Mouse (Mus musculus): ENCODE results near the gene Akr1c6. TPM values are rescaled to one million over a fixed set of nuclear protein-coding genes. Genes with fewer than 3 reads are reported as not detected.
"Not testable (repeated sequence)": the region's sequence is repeated elsewhere in the genome, so short reads cannot be mapped to it uniquely, and the experiment has no call there.

The Akr1c6 gene
- not detected in 2 replicates for polyA plus RNA-seq (2016; fragmentation: Nextera tagmentation; extraction: Ambion mirVana)

- Histone ChIP-seq H3K27me3 (ENCODE audit: insufficient read depth, poor library complexity, severe bottlenecking) (no peaks in the 10 kb centered on the region), H3K4me1 (no peaks in the 10 kb centered on the region), H3K4me3 (no peak within 1 kb of the TSS), H3K27ac (no peak within 1 kb of the TSS), H3K36me3 (no peaks in the 10 kb centered on the region), H3K9me3 (no peaks in the 10 kb centered on the region)
- DNase-seq (ENCODE audit: low spot score) = no peak
These were observed at the start of gene Akr1c6 for GRCm38 (mm10) chr13:4434006-4434405. TSS of gene Akr1c6 (plus strand) at chr13:4434306.

DNA sequence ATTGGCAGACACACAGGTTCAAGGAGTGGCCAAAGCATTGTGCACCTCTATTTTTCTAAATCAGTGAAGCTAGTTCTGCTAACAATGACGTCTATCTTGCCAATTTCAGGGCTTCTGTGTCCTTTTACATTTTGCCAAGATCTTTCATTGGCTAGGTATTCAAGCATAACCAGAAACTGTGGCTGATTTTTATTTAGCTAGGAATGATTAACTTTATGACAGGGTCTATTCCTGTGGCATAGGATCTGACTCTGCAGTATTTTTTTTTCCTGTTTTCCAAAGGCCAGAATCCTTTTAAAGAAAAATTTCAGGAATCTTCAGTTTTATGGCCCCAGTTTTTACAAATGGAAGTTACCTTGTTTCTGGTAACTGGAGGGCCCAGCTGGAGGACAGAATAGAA is 49.2 kb upstream of the Akr1c6 start:
- Histone ChIP-seq H3K27me3 (ENCODE audit: insufficient read depth, poor library complexity, severe bottlenecking) (no peaks in the 10 kb centered on the region), H3K4me3 (no peak overlapping the region), H3K36me3 (no peaks in the 10 kb centered on the region), H3K27ac (no peak overlapping the region), H3K9me3 (no peaks in the 10 kb centered on the region), H3K4me1 (no peaks in the 10 kb centered on the region)
- WGBS = 68% methylated on average over 1 of the region's 1 CpGs
- no peak for DNase-seq (ENCODE audit: low spot score)

DNA sequence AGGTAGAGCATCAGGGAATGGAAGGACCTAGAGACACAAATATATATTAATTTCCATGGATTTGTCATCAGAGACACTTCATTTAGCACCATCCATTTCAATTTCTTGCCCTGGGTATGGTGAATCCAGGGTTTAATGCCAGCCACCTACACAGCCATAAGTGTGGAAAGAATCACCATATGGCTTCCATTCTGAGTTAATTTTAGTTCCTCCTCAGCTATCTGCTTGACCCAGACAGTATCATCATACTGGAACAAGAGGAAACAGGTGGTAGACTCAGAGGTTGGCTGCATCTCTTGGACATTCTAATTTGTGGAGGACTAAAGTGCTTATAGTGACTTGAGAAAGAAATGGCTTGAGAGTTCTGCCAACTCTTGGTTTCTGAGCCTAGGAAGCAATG is 48.6 kb upstream of the Akr1c6 start:
- Histone ChIP-seq H3K27ac (no peak overlapping the region), H3K4me3 (no peak overlapping the region), H3K36me3 (no peaks in the 10 kb centered on the region), H3K27me3 (ENCODE audit: insufficient read depth, poor library complexity, severe bottlenecking) (no peaks in the 10 kb centered on the region), H3K9me3 (no peaks in the 10 kb centered on the region), H3K4me1 (no peaks in the 10 kb centered on the region)
- DNase-seq (ENCODE audit: low spot score) = no peak

DNA sequence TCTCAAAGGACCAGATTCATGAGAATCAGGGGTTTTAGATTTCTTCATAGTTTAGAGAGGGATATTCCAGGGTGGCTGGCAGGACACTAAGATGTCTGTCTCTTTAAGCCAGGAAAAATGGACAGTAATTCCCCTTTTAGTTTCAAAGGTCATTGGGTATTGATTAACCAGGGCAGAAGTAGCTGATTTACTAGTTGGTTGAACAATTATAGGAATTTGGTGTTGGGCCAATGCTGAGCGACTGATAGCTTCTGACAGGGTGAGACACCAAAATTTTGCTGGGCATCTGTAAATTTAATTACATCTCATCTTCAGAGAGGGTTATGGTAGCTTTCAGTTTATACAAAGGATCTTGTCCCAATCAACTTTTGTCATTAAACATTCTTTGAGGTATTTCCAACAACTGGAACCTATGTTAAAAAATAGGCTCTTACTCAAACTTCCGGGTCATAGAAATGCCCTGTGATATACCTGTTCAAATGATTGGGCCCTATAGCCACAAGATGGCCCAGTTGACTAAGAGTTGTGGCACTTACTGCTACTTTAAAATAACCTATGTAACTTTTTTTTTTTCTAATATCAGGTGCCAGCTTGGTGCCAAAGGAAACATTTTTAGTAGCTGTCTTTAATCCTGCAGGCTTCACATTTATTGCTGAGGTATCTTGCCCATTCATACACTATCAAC is 45.2 kb upstream of the Akr1c6 start:
- 79% methylated on average over 2 of the region's 2 CpGs for WGBS

DNA sequence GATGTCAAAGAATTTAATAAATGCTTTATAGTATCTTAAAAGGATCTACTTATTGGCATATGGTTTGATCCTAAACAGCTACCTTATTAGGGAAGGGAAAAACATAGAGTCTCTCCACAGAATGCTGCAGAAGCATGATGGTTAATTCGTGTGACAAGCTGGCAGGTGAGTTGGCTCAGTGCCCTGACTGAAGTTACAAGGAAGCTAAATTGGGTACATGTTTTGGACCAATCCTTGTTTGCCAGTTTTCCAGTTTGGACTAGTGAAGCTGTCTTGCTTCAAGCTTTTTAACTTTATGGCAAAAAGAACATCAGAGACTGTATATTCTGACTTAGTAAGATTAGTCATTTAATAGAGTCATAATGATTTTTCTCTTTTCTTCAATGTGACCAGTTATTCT is 33.7 kb upstream of the Akr1c6 start:
- H3K9me3 ChIP-seq; H3K27me3 ChIP-seq (ENCODE audit: insufficient read depth, poor library complexity, severe bottlenecking); H3K27ac ChIP-seq; H3K4me1 ChIP-seq; DNase-seq (ENCODE audit: low spot score); H3K36me3 ChIP-seq; H3K4me3 ChIP-seq: not testable (repeated sequence)
- 74% methylated on average over 1 of the region's 1 CpGs for WGBS

More for the DNA sequence above, 45.2 kb upstream of the Akr1c6 start:
- no peak for DNase-seq (ENCODE audit: low spot score)
- Histone ChIP-seq H3K27ac (no peak overlapping the region), H3K27me3 (ENCODE audit: insufficient read depth, poor library complexity, severe bottlenecking) (no peaks in the 10 kb centered on the region), H3K4me1 (no peaks in the 10 kb centered on the region), H3K36me3 (no peaks in the 10 kb centered on the region), H3K9me3 (no peaks in the 10 kb centered on the region), H3K4me3 (no peak overlapping the region)

DNA sequence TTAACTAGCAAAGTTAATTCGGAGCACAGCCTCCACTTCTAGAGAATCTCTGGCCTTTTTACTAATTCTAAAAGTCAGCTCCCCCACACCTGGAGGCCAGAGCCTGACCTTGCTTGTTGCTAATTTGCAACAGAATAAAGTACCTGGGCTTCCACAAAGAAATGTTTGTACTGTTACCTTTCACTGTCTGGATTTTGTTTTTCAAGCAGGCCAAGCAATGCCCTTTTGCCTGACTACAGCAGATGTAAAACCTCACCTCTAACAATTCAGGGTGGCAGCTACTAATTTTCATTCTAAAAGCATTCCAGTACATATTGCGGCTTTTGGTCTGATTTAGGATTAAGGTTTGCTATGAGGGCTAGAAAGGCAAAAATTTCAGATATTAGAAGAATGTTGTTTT is 33.3 kb upstream of the Akr1c6 start:
- H3K36me3 ChIP-seq = no peaks in the 10 kb centered on the region
- no peaks in the 10 kb centered on the region for H3K27me3 ChIP-seq (ENCODE audit: insufficient read depth, poor library complexity, severe bottlenecking)
- no peaks in the 10 kb centered on the region for H3K4me1 ChIP-seq
- 85% methylated on average over 2 of the region's 2 CpGs for WGBS
- H3K9me3 ChIP-seq = no peaks in the 10 kb centered on the region
- H3K27ac ChIP-seq = no peak overlapping the region
- no peak for DNase-seq (ENCODE audit: low spot score)
- no peak overlapping the region for H3K4me3 ChIP-seq

GRCm38 (mm10) chr13:4402221-4402620 is 31.9 kb upstream of the Akr1c6 start:
- Histone ChIP-seq H3K9me3 (no peaks in the 10 kb centered on the region), H3K4me1 (no peaks in the 10 kb centered on the region), H3K27me3 (ENCODE audit: insufficient read depth, poor library complexity, severe bottlenecking) (no peaks in the 10 kb centered on the region), H3K36me3 (no peaks in the 10 kb centered on the region), H3K27ac (no peak overlapping the region), H3K4me3 (no peak overlapping the region)
- DNase-seq (ENCODE audit: low spot score) = no peak

DNA sequence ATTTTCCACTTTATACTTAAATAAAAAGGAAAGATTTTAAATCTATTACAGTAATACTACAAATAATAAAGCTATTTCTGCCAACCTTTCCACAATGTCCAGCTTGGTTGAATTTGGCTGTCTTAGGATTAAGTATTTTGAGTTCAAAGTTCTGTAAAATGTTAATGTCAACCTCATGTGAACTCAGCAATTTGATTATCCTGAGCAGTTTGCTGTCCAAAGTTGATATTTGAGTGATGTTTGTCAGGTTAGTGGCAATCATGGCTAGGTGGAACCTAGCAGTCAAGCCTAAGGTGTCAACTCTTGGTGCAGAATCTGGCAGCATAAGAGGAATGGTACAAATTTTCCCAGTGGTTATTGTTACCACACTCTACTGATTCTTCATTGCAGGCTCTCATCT is 29.4 kb upstream of the Akr1c6 start:
- DNase-seq (ENCODE audit: low spot score) = no peak
- H3K9me3 ChIP-seq = no peaks in the 10 kb centered on the region
- no peak overlapping the region for H3K27ac ChIP-seq
- H3K4me1 ChIP-seq = no peaks in the 10 kb centered on the region
- H3K27me3 ChIP-seq (ENCODE audit: insufficient read depth, poor library complexity, severe bottlenecking) = no peaks in the 10 kb centered on the region
- H3K4me3 ChIP-seq = no peak overlapping the region
- no peaks in the 10 kb centered on the region for H3K36me3 ChIP-seq

DNA sequence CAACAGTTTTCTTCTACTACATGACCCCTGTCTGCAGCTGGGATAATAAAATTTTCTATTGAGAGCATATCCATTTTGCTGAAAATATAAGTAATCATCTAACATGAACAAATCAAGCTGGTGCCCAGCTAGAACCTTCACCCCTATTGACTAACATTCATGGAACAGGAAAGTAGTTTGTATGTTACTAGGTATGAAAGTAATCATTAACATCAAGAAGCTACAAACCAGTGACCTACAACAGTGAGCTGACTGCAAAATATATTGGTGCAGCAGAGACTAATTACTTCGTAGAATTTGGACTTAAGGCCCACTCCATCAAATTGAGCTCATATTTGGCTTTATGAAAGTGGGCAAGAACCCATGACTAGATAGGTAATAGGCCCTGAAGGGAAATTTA is 27.3 kb upstream of the Akr1c6 start:
- Histone ChIP-seq H3K27me3 (ENCODE audit: insufficient read depth, poor library complexity, severe bottlenecking) (no peaks in the 10 kb centered on the region), H3K36me3 (no peaks in the 10 kb centered on the region), H3K4me3 (no peak overlapping the region), H3K27ac (no peak overlapping the region), H3K9me3 (no peaks in the 10 kb centered on the region), H3K4me1 (no peaks in the 10 kb centered on the region)
- DNase-seq (ENCODE audit: low spot score) = no peak
- 90% methylated on average over 1 of the region's 1 CpGs for WGBS

DNA sequence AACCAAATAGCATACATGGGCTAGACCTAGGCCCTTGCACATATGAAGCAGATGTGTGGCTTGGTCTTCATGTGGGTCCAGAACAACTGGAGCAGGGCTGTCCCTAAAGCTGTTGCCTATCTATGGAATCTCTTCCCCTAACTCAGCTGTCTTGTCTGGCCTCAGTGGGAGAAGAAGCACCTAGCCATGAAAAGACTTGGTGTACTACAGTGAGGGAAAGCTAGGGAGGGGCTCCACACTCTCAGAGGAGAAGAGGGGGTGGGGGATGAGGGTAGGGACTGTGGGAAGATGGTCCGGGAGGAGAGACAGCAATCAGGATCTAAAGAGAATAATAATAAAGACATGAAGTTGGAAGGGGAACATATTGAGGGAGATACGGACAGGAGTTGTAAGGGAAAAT is 5.5 kb upstream of the Akr1c6 start:
- Histone ChIP-seq H3K9me3 (no peaks in the 10 kb centered on the region), H3K4me3 (no peak overlapping the region), H3K4me1 (no peaks in the 10 kb centered on the region), H3K36me3 (no peaks in the 10 kb centered on the region), H3K27me3 (ENCODE audit: insufficient read depth, poor library complexity, severe bottlenecking) (no peaks in the 10 kb centered on the region), H3K27ac (no peak overlapping the region)
- no peak for DNase-seq (ENCODE audit: low spot score)
- 85% methylated on average over 2 of the region's 2 CpGs for WGBS

DNA sequence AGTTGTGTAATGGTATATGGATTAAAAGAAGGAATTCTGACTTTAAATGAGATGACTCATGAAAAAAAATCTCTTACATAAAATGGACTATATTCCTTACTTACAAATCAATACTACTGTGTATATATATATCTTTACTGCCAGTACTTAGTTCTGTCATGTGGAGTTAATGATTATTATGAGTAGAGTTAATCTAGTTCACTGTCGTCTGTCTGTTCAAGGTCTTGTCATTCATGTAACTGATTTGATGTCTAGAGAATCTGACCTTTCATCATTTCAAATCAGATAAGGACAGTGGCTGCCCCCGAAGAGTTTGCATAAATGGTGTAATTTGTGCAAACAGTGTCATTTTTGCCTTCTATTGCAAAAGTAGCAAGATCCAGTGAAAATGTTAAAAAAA is 5.1 kb upstream of the Akr1c6 start:
- Histone ChIP-seq H3K9me3 (no peaks in the 10 kb centered on the region), H3K27me3 (ENCODE audit: insufficient read depth, poor library complexity, severe bottlenecking) (no peaks in the 10 kb centered on the region), H3K4me3 (no peak overlapping the region), H3K4me1 (no peaks in the 10 kb centered on the region), H3K36me3 (no peaks in the 10 kb centered on the region), H3K27ac (no peak overlapping the region)
- DNase-seq (ENCODE audit: low spot score) = no peak
- 66% methylated on average over 2 of the region's 2 CpGs for WGBS

- Histone ChIP-seq H3K4me1 (no peaks in the 10 kb centered on the region), H3K27ac (no peak overlapping the region), H3K27me3 (ENCODE audit: insufficient read depth, poor library complexity, severe bottlenecking) (no peaks in the 10 kb centered on the region), H3K36me3 (no peaks in the 10 kb centered on the region), H3K9me3 (no peaks in the 10 kb centered on the region), H3K4me3 (no peak overlapping the region)
- DNase-seq (ENCODE audit: low spot score) = no peak
- WGBS = 76% methylated on average over 1 of the region's 1 CpGs
These were observed 3.0 kb upstream of the Akr1c6 start for GRCm38 (mm10) chr13:4431129-4431528.

- Histone ChIP-seq H3K4me1 (no peaks in the 10 kb centered on the region), H3K4me3 (no peak overlapping the region)
- WGBS = 86% methylated on average over 2 of the region's 2 CpGs
These were observed 31.5 kb downstream of the Akr1c6 start for GRCm38 (mm10) chr13:4465641-4466040.

DNA sequence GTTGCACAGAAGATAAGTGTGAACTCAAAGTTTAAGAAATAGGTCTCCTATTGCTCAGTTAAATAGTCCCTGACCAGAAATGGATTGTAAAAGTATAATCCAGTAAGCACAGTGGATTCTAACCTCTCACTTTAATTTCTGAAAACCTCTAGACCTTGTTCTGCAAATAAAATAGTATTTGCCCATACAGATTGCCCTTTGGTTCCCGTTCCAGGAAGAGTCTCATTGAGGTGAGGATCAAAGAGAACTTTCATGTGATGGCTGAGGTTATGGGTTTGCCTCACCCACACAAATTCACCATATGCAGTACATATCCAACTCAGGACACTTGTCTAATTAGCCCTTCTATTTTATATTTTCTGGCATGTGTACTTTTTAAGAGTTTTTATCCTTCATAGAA is 33.8 kb downstream of the Akr1c6 start:
- H3K27ac ChIP-seq = no peak overlapping the region
- DNase-seq (ENCODE audit: low spot score) = no peak
- H3K4me3 ChIP-seq = no peak overlapping the region
- 67% methylated on average over 1 of the region's 1 CpGs for WGBS
- no peaks in the 10 kb centered on the region for H3K36me3 ChIP-seq
- H3K27me3 ChIP-seq (ENCODE audit: insufficient read depth, poor library complexity, severe bottlenecking) = no peaks in the 10 kb centered on the region
- H3K9me3 ChIP-seq = no peaks in the 10 kb centered on the region
- no peaks in the 10 kb centered on the region for H3K4me1 ChIP-seq

More at GRCm38 (mm10) chr13:4465641-4466040, 31.5 kb downstream of the Akr1c6 start:
- Histone ChIP-seq H3K36me3 (no peaks in the 10 kb centered on the region), H3K27ac (no peak overlapping the region), H3K27me3 (ENCODE audit: insufficient read depth, poor library complexity, severe bottlenecking) (no peaks in the 10 kb centered on the region), H3K9me3 (no peaks in the 10 kb centered on the region)
- no peak for DNase-seq (ENCODE audit: low spot score)

Measured in heart, embryonic 10.5 days (tissue).